In the genomic region with DNA sequence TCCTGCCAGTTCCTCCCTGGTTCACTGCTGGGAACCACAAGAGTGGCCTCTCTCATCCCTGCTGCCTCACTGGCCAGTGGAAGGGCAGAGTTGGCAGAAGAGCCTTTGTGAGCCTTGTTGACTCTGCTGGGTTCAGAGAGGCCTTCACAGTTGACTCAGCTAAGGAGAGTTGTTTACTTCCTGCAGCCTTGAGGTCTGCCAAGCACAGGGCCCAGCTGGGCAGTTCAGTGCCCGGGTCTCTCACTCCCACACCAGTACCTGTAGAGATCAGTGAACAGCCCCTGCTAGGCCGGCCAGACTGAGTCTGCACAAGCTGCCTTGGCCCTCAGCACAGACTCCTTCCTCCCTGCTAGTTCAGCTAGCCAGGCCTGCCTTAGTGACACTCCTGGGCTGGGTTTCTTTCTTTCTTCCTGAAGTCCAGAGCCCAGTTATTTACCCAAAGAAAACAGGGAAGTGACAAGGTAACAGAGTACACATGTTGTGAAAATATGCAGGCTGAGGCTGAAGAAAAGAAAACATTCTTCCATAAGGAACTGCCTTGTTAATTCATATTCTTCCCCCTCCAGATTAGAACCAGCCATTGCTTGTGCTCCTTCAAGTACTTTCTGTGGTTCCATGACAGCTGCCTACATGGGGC, we compare ENCODE assay signal across 8 mouse cellular contexts.
DNase-seq lines count a peak whose midpoint lies in the region; ATAC-seq lines count a peak whose summit lies in the region.

No protein-coding gene starts in this region.

- no peak for DNase-seq in hindbrain, embryonic 10.5 days (ENCODE audit: low spot score)
- peak; percentile 71 for DNase-seq in adrenal gland, postnatal 14 days
- DNase-seq in hindbrain, embryonic 11.5 days (ENCODE audit: low spot score) = no peak
- peak; percentile 47 for DNase-seq in lung, postnatal 14 days
- DNase-seq in frontal cortex, postnatal 14 days (ENCODE audit: low spot score in 2 of 2) = no peak
- no peak for DNase-seq in layer of hippocampus, adult 8-10 months (ENCODE audit: low spot score in 2 of 2)
- no peak for DNase-seq in frontal cortex, postnatal 36 days (ENCODE audit: low spot score in 2 of 2)

- no peak overlapping the region for H3K9ac ChIP-seq in hindbrain, embryonic 16.5 days (ENCODE audit: low read depth, low read length)
- no peak overlapping the region for H3K9ac ChIP-seq in hindbrain, embryonic 11.5 days (ENCODE audit: low read depth, low read length)

- WGBS in hindbrain, embryonic 10.5 days = 67% methylated on average over 2 of the region's 2 CpGs
- 65% methylated on average over 2 of the region's 2 CpGs for WGBS in hindbrain, embryonic 16.5 days
- 57% methylated on average over 2 of the region's 2 CpGs for WGBS in hindbrain, embryonic 11.5 days

- peaks cover 4% of the 10 kb centered on the region; the same call in 1 of the 2 replicates for H3K27me3 ChIP-seq in hindbrain, embryonic 10.5 days (ENCODE audit: insufficient read depth, poor library complexity, severe bottlenecking)
- H3K27me3 ChIP-seq in hindbrain, embryonic 16.5 days (replicated peaks; ENCODE audit: control insufficient read depth, insufficient read depth, low read length) = no peaks in the 10 kb centered on the region
- no peaks in the 10 kb centered on the region for H3K27me3 ChIP-seq in hindbrain, embryonic 11.5 days (ENCODE audit: control insufficient read depth, insufficient read depth, low read length)

- peak overlapping the region; percentile 85 for H3K27ac ChIP-seq in hindbrain, embryonic 10.5 days
- no peak overlapping the region; the same call in 1 of the 2 replicates for H3K27ac ChIP-seq in hindbrain, embryonic 16.5 days (ENCODE audit: low read depth, low read length)
- H3K27ac ChIP-seq in hindbrain, embryonic 11.5 days (ENCODE audit: low read depth, low read length) = 0 out of 2 replicates have a peak overlapping the region, but pooled peaks have one; percentile 13

- no peaks in the 10 kb centered on the region for H3K36me3 ChIP-seq in hindbrain, embryonic 10.5 days
- no peaks in the 10 kb centered on the region for H3K36me3 ChIP-seq in hindbrain, embryonic 16.5 days (ENCODE audit: control insufficient read depth, insufficient read depth, low read length)
- H3K36me3 ChIP-seq in hindbrain, embryonic 11.5 days (ENCODE audit: control insufficient read depth, insufficient read depth, low read length) = no peaks in the 10 kb centered on the region

- ATAC-seq in hindbrain, embryonic 16.5 days = no peak
- no peak for ATAC-seq in hindbrain, embryonic 11.5 days (ENCODE audit: low FRiP score)

- H3K4me1 ChIP-seq in hindbrain, embryonic 10.5 days (replicated peaks) = peaks cover 62% of the 10 kb centered on the region
- no peaks in the 10 kb centered on the region for H3K4me1 ChIP-seq in hindbrain, embryonic 16.5 days (ENCODE audit: control insufficient read depth, insufficient read depth, low read depth, low read length)
- no peaks in the 10 kb centered on the region for H3K4me1 ChIP-seq in hindbrain, embryonic 11.5 days (replicated peaks; ENCODE audit: control insufficient read depth, insufficient read depth, low read length)

- no peak overlapping the region for H3K4me2 ChIP-seq in hindbrain, embryonic 16.5 days (ENCODE audit: low read length)
- H3K4me2 ChIP-seq in hindbrain, embryonic 11.5 days (replicated peaks; ENCODE audit: low read depth, low read length) = no peak overlapping the region

- no peaks in the 10 kb centered on the region for H3K9me3 ChIP-seq in hindbrain, embryonic 10.5 days
- H3K9me3 ChIP-seq in hindbrain, embryonic 16.5 days (ENCODE audit: control insufficient read depth, low read length) = no peaks in the 10 kb centered on the region
- no peaks in the 10 kb centered on the region for H3K9me3 ChIP-seq in hindbrain, embryonic 11.5 days (ENCODE audit: control insufficient read depth, low read length)

- H3K4me3 ChIP-seq in hindbrain, embryonic 10.5 days = no peak overlapping the region
- no peak overlapping the region for H3K4me3 ChIP-seq in hindbrain, embryonic 16.5 days (ENCODE audit: low read length)
- H3K4me3 ChIP-seq in hindbrain, embryonic 11.5 days (ENCODE audit: low read depth, low read length) = no peak overlapping the region

Comparison
In these comparisons a context has a peak if more than half of its experiments do, and no peak if none do; other contexts are left out.
1. DNase-seq: peak in adrenal gland, postnatal 14 days (single experiment) and lung, postnatal 14 days (single experiment); none in hindbrain, embryonic 10.5 days (single experiment), hindbrain, embryonic 11.5 days (single experiment), frontal cortex, postnatal 14 days (0 of 2), layer of hippocampus, adult 8-10 months (0 of 2) and frontal cortex, postnatal 36 days (0 of 2).